Mouse (Mus musculus): ENCODE results near the gene Grb10.

DNA sequence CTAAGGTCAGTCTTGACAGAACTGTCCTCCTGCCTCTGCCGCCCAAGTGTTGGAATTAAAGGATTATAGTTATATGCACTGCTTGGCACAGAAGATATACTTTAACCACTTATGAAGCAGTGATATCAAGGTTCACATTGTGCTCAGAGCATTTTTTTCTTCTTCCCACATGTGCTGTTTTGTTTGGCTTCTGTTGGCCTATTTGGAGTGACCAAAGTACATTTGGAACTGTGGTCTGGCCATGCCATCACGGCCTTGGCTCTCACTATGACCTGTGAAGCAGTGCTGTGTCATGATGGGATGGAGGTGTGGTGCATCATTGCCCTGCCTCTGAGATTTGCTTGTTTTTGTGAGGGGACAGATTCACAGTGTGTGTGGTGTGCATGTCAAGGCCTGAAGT lies 109.9 kb downstream of the Grb10 start:
- TF ChIP-seq CTCF (conservative IDR thresholded peaks at IDR 0.05; ENCODE audit: insufficient read depth, insufficient read length, low read depth, low read length) (no peak), POLR2A (IDR thresholded peaks at IDR 0.05; ENCODE audit: low read depth, low read length) (no peak)

Data from kidney, adult 2 months (tissue).